Mouse (Mus musculus) embryonic facial prominence, embryonic 12.5 days (tissue): Measurements from ENCODE around the gene Spata5. TPM values are rescaled to one million over a fixed set of nuclear protein-coding genes. Genes with fewer than 3 reads are reported as not detected.

Source experiments
- ATAC-seq: fragments of 200-750 bp; cut with Nextera tagmentation; 2 replicates; pipeline ENCODE4 v1.8.0; 2017; ENCODE audit not compliant: insufficient number of reproducible peaks, insufficient read depth, low FRiP score, low TSS enrichment
- H3K27ac ChIP-seq: fragments of 300-500 bp; sonication (generic); 2 replicates; pipeline ENCODE4 v1.5.1; 2016; ENCODE audit warnings: mild to moderate bottlenecking
- H3K27me3 ChIP-seq: fragments of 300-500 bp; sonication (generic); 2 replicates; pipeline ENCODE4 v1.6.1; 2016; ENCODE audit warnings: mild to moderate bottlenecking, moderate library complexity
- H3K36me3 ChIP-seq: fragments of 300-500 bp; sonication (generic); 2 replicates; pipeline ENCODE4 v1.6.1; 2016; ENCODE audit warnings: mild to moderate bottlenecking
- H3K4me1 ChIP-seq: fragments of 300-500 bp; sonication (generic); 2 replicates; pipeline ENCODE4 v1.6.1; 2016
- H3K4me2 ChIP-seq: fragments of 300-500 bp; sonication (generic); replicated peaks from 2 replicates; pipeline ENCODE4 v1.6.1; 2016; ENCODE audit warnings: mild to moderate bottlenecking, moderate library complexity
- H3K4me3 ChIP-seq: fragments of 300-500 bp; sonication (generic); 2 replicates; pipeline ENCODE4 v1.5.1; 2016; ENCODE audit warnings: mild to moderate bottlenecking
- H3K9ac ChIP-seq: fragments of 300-500 bp; sonication (generic); 2 replicates; pipeline ENCODE4 v1.6.1; 2016; ENCODE audit warnings: mild to moderate bottlenecking, moderate library complexity
- H3K9me3 ChIP-seq: fragments of 300-500 bp; sonication (generic); 2 replicates; pipeline ENCODE4 v1.6.1; 2016; ENCODE audit warnings: mild to moderate bottlenecking, moderate library complexity
- WGBS: fragments of 180-500 bp; shearing (Covaris S2); methylation state at CpG from one replicate; pipeline ENCODE4 v1.1.7; 2016; 5-methylcytosine and 5-hydroxymethylcytosine counted together
- polyA plus RNA-seq: library from polyadenylated mRNA; unstranded; fragments of >200 nt; fragmentation: Nextera tagmentation; extraction: Ambion mirVana; gene quantifications from 2 replicates; pipeline ENCODE4 v1.2.1, GENCODE M21; 2016

Gene Spata5
- polyA plus RNA-seq, 1 experiment from 2014 or later, result 50.0 TPM

DNA sequence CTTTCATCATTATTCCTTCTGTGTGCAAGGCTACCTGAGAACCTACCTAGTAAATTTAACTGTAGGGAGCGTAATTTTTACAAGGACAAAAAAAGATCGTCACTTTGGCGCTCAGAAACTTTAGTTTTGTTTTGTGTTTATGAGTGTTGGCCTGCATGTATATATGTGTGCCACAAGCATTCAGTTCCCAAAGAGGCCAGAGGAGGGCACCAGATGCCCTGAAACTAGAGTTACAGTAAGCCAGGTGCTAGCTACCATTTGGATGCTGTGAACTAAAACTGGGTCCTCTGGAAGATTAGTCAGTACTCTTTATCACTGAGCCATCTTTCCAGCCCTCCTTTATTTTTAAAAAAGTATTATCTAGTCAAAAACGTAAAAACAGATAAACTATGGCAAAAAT is 189.2 kb downstream of the Spata5 start:
- 86% methylated on average over 4 of the region's 4 CpGs for WGBS
- Histone ChIP-seq H3K36me3 (no peaks in the 10 kb centered on the region), H3K4me2 (no peak overlapping the region), H3K27me3 (no peaks in the 10 kb centered on the region), H3K4me3 (no peak overlapping the region), H3K9me3 (no peaks in the 10 kb centered on the region), H3K4me1 (peaks cover 6% of the 10 kb centered on the region; the same call in 1 of the 2 replicates), H3K9ac (no peak overlapping the region), H3K27ac (no peak overlapping the region)
- no peak for ATAC-seq

DNA sequence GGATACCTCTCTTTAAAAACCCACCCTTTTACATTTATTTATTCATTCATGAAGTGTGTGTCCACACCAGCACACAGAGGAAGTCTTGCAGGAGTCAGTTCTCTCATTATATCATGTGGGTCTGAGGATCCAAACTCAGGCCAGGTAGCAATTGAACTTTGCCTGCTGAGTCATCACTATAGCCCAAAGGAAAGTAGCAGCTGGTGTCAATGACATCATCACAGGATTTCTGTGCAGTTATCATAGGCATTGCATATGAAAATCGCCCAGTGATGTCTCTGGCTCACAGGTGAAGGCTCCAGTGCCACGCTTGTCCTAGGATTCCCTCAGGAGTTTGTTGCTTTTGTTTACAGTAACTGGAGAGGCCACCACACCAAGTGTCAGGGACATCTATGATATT is 191.0 kb downstream of the Spata5 start:
- no peak overlapping the region for H3K9ac ChIP-seq
- 81% methylated on average over 2 of the region's 2 CpGs for WGBS

DNA sequence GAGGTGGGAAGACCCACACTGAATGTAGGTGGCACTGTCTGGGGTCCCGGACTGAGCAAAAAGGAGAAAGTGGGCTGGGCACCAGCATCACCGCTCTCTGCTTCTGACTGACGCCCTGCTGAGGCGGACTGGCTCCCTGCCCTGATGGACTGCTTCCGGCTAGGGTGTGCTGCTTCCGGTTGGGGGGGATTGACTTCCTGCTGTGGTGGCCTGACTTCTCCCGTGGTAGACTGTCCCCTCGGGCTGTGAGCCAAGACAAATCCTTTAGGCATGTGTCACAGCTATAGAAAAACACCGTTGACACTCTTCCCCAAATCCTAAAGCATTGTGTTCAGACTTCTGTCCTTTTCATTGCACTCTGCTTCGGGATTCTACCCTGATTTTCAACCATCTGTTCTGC is 194.0 kb downstream of the Spata5 start:
- Histone ChIP-seq H3K4me3 (no peak overlapping the region), H3K27me3 (no peaks in the 10 kb centered on the region), H3K4me1 (peaks cover 2% of the 10 kb centered on the region; the same call in 1 of the 2 replicates), H3K9ac (no peak overlapping the region), H3K4me2 (no peak overlapping the region), H3K9me3 (no peaks in the 10 kb centered on the region), H3K27ac (no peak overlapping the region), H3K36me3 (no peaks in the 10 kb centered on the region)
- 62% methylated on average over 10 of the region's 10 CpGs for WGBS
- no peak for ATAC-seq

More for the DNA sequence above, 191.0 kb downstream of the Spata5 start:
- H3K27me3 ChIP-seq, result no peaks in the 10 kb centered on the region
- no peaks in the 10 kb centered on the region for H3K36me3 ChIP-seq
- no peak overlapping the region for H3K27ac ChIP-seq
- H3K9me3 ChIP-seq, result no peaks in the 10 kb centered on the region
- ATAC-seq, result no peak
- no peak overlapping the region for H3K4me2 ChIP-seq
- peaks cover 2% of the 10 kb centered on the region; the same call in 1 of the 2 replicates for H3K4me1 ChIP-seq
- no peak overlapping the region for H3K4me3 ChIP-seq

DNA sequence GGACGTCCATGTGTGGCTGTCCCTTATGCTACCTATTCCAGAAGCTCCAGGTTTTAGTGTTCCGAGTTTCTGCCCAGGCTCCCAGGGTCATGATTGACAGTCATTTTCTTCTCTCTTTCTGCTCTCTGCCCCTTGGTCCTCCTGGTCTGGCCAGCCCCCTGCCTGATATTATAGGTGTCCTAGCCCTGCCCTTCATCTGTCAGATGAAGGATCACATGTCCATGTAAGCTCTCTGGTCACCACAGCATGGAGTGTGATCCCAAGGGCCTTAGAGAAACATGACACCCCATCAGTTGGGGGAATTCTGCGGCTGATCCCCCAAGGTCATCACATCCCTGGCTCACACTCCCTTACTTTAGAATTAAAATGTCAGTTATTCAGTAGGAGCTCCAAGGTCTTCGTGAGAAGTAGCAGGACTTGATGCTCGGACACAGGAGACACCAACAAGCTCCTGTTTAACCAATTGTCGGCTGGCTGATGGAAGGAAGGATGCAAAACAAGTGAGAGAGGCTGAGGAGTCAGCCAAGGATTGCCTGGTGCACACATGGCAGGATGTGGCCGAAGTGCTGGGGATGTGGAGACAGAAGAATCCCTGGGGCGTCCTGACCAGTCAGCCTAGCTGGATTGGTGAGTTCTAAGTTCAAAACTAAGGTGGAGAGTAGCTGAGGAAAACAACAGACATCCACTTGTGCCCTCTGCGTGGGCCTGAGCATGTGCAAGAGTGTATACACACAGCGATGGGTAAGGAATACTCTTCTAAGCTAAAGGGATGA is 195.4 kb downstream of the Spata5 start:
- no peak overlapping the region for H3K9ac ChIP-seq
- H3K4me3 ChIP-seq, result no peak overlapping the region
- no peak overlapping the region for H3K27ac ChIP-seq
- no peaks in the 10 kb centered on the region for H3K27me3 ChIP-seq
- H3K36me3 ChIP-seq, result no peaks in the 10 kb centered on the region
- no peaks in the 10 kb centered on the region for H3K9me3 ChIP-seq
- H3K4me1 ChIP-seq, result peaks cover 2% of the 10 kb centered on the region; the same call in 1 of the 2 replicates
- H3K4me2 ChIP-seq, result no peak overlapping the region
- no peak for ATAC-seq
- WGBS, result 70% methylated on average over 10 of the region's 10 CpGs

DNA sequence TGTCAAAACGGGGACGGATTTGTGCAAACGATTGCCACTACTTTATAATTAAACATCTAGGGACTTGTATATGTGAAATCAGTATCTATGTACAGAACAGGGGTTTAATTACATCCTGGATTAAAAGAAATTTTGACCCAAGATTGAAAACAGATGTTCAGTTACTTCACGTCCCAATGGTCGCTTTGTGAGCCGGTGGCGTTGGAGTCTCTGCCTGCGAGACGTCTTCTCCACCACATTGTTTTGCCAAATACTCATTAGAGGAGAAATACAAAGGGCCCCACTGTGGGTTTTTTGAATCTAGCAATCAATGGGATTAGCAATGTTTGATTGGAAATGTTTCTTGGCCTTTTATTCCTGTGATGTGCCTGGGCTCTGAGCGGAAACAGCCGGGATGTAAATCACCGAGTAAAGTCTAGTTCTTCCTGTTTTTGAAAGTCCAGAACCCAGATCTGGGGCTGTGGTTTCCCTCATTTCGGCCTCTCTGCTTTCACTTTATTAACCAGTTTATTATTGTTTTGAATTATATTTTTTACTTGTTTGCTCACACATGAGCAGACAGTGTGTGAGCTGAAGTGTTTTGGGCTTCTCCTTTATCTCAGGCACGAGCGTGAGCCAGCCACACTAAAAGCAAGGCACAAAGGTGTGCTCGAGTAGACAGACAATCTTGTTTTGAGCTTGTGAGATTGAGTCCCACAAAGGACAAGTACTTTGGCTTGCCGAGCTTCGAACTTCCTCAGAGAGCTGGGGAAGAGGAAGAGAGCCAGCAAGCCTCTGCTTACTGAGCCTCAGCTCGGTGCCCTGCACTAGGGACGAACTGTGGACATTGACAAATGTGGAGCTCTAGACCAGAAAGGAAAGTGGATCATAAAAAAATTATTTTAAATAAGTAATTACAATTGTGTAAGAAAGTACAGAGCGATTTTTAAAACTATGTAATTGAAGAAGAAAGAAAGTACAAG is 197.2 kb downstream of the Spata5 start:
- H3K27ac ChIP-seq, result 0 out of 2 replicates have a peak overlapping the region, but pooled peaks have one; percentile 30
- H3K4me1 ChIP-seq, result peaks cover 2% of the 10 kb centered on the region; the same call in 1 of the 2 replicates
- 0 out of 2 replicates have a peak overlapping the region, but pooled peaks have one; percentile 7 for H3K4me2 ChIP-seq
- no peaks in the 10 kb centered on the region for H3K9me3 ChIP-seq
- H3K27me3 ChIP-seq, result no peaks in the 10 kb centered on the region
- WGBS, result 39% methylated on average over 21 of the region's 21 CpGs
- no peaks in the 10 kb centered on the region for H3K36me3 ChIP-seq
- ATAC-seq, result no peak
- no peak overlapping the region for H3K4me3 ChIP-seq
- no peak overlapping the region for H3K9ac ChIP-seq

Other genes with a start within 250 kb of the Spata5 start
- gene Il21, start 187.3 kb upstream of the Spata5 start, polyA plus RNA-seq, result not detected in 2 replicates
- 8.4 and 9.4 TPM in 2 replicates for gene Bbs12, start 107.3 kb upstream of the Spata5 start, polyA plus RNA-seq
- gene Cetn4, start 107.2 kb upstream of the Spata5 start, polyA plus RNA-seq, result 2.9 and 3.0 TPM in 2 replicates
- gene Fgf2, start 71.5 kb upstream of the Spata5 start, polyA plus RNA-seq, result 2.4 and 3.3 TPM in 2 replicates
- gene Nudt6, start 315 bp downstream of the Spata5 start, polyA plus RNA-seq, result 4.7 and 4.9 TPM in 2 replicates
- gene Spry1, start 220.1 kb downstream of the Spata5 start, polyA plus RNA-seq, result 12.8 and 13.6 TPM in 2 replicates